Mouse (Mus musculus) cerebellum, adult 8-10 months (tissue): Measurements from ENCODE around the gene Gm17175.
"Not testable (repeated sequence)": the region's sequence is repeated elsewhere in the genome, so short reads cannot be mapped to it uniquely, and the experiment has no call there.

Source experiments
- DNase-seq: peaks from one replicate; pipeline ENCODE4 v3.0.0; 2022

Gm17175 gene

DNA sequence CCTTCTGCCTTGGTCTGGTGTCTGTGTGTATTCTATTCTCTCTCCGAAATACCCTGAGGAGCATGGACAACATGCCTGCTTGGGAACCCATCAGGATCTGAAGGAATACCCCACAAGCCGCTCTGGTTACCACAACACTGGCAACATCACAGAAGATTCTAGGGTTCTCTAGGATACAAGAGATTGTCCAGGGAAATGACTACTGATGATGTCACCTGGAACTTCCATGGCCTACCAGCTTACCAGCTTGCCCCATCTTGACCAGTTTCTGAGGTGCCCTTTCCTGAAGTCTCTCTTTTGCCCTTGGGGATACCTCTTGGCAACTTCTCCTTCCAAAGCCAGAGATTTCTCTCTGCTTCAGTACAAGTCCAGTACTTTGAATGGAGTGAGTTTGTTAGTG is at the start of gene Gm17175:
Gm17175 (minus strand) TSS at position 101 of the 400 bp plus-strand sequence.
- DNase-seq = not testable (repeated sequence)

DNA sequence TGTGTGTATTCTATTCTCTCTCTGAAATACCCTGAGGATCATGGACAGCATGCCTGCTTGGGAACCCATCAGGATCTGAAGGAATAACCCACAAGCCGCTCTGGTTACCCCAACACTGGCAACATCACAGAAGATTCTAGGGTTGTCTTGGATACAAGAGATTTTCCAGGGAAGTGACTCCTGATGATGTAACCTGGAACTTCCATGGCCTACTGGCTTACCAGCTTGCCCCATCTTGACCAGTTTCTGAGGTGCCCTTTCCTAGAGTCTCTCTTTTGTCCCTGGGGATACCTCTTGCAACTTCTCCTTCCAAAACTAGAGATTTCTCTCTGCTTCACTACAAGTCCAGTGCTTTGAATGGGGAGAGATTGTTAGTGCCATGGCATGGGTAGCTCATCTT is 37.3 kb upstream of the Gm17175 start, which contains the start of gene Gm17078:
Gm17078 (minus strand) TSS at position 101 of the 400 bp plus-strand sequence.
- DNase-seq = no peak

DNA sequence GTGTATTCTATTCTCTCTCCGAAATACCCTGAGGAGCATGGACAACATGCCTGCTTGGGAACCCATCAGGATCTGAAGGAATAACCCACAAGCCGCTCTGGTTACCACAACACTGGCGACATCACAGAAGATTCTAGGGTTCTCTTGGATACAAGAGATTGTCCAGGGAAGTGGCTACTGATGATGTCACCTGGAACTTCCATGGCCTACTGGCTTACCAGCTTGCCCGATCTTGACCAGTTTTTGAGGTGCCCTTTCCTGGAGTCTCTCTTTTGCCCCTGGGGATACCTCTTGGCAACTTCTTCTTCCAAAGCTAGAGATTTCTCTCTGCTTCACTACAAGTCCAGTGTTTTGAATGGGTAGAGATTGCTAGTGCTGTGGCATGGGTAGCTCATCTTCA is 18.2 kb upstream of the Gm17175 start, which contains the start of gene Gm17174:
Gm17174 (minus strand) TSS at position 101 of the 400 bp plus-strand sequence.
- not testable (repeated sequence) for DNase-seq

DNA sequence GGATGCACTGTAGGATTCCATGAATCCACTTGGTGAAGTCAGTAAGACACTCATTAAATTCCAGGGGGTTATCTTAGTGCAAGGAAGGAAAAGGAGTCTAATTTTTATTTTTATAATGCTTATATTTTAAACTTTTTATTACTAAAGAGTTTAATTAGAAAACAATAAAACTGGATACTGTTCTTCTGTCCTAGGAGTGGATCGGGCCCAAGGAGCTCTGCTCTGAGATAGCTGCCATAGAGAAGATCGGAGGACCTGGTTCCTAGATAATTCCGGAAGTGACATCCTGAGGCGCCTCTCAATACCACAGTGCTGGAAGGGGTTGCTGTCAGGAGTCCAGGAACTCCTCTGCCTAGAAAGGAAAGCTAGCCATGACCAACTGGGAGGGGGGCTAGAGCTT is 21.4 kb downstream of the Gm17175 start, which contains the start of gene Gm5622:
Gm5622 (plus strand) TSS at position 301 of the 400 bp plus-strand sequence.
- no peak for DNase-seq
